Comparison of ENCODE assay signal across 17 mouse cellular contexts in the genomic region with DNA sequence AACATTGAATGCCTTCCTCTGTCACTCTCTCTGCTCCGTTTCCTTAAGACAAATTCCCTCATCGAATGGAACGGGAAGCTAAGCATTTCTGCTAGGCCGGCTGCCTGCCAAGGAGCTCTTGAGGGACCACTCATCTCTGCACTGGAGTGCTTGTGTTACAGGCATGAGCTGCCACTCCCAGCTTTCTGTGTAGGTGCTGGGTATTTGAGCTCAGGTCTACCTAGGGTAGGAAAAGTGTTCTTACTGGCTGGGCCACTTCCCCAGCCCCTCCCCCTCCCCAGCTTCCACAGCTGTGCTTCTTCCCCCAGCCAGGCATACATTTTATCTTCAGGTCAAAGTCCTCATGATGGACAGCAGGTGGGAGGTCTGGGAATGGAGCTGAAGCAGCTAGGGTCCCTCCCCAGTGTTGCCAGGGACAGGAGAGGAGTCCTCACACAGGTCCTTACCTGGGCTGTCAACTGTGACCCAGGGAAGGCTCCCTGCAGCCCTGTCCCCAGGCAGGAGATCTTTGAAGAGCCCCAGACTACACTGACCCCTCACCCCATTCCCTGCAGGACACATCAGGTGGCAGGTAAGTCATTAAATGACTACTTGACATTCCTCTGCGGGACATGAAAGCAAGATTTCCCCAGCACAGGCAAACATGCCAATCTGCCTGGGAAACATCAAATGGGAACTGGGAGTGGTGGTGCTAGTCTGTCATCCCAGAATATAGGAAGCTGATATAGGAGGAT. TPM values are rescaled to one million over a fixed set of nuclear protein-coding genes. Genes with fewer than 3 reads are reported as not detected.
DNase-seq lines count a peak whose midpoint lies in the region; ATAC-seq lines count a peak whose summit lies in the region.
"Had no signal": no experiment of that assay in that cellular context is flagged by ENCODE, and none has a peak within 500 bp of the region (broad histone marks: within the 10 kb centered on the region; RNA-seq: fewer than 3 reads in every experiment).

No protein-coding gene starts in this region.

- H3K27ac ChIP-seq in intestine, embryonic 16.5 days (ENCODE audit: low read length) = peak overlapping the region; percentile 68
- peak overlapping the region; percentile 91 for H3K27ac ChIP-seq in lung, embryonic 15.5 days
- H3K27ac ChIP-seq in stomach, embryonic 14.5 days (ENCODE audit: low read length) = peak overlapping the region; percentile 11; the same call in 1 of the 2 replicates
- H3K27ac ChIP-seq: embryonic facial prominence, embryonic 13.5 days; hindbrain, postnatal 0 days had no signal

- peaks cover 14% of the 10 kb centered on the region for H3K4me1 ChIP-seq in intestine, embryonic 16.5 days (ENCODE audit: control insufficient read depth, insufficient read depth, low read length)
- H3K4me1 ChIP-seq in lung, embryonic 15.5 days = peaks cover 42% of the 10 kb centered on the region
- H3K4me1 ChIP-seq in stomach, embryonic 14.5 days (ENCODE audit: control insufficient read depth, insufficient read depth, low read length) = peaks cover 11% of the 10 kb centered on the region

- WGBS in intestine, embryonic 16.5 days = 26% methylated on average over 5 of the region's 5 CpGs
- 39% methylated on average over 5 of the region's 5 CpGs for WGBS in lung, embryonic 15.5 days
- 20% methylated on average over 5 of the region's 5 CpGs for WGBS in stomach, embryonic 14.5 days

- ATAC-seq in intestine, embryonic 16.5 days = peak; percentile 82
- ATAC-seq in lung, embryonic 15.5 days (ENCODE audit: borderline replicate concordance, extremely low read depth, low FRiP score, low TSS enrichment) = peak; percentile 80
- peak; percentile 79 for ATAC-seq in stomach, embryonic 14.5 days (ENCODE audit: insufficient number of reproducible peaks, insufficient read depth, low FRiP score, low read depth)
- ATAC-seq: hindbrain, postnatal 0 days had no signal

- H3K9me3 ChIP-seq in intestine, embryonic 16.5 days (ENCODE audit: control insufficient read depth, low read length) = no peaks in the 10 kb centered on the region
- no peaks in the 10 kb centered on the region for H3K9me3 ChIP-seq in lung, embryonic 15.5 days
- no peaks in the 10 kb centered on the region for H3K9me3 ChIP-seq in stomach, embryonic 14.5 days (ENCODE audit: control insufficient read depth, low read depth, low read length)
- H3K9me3 ChIP-seq: embryonic facial prominence, embryonic 13.5 days; heart, embryonic 12.5 days had no signal

- H3K4me2 ChIP-seq in intestine, embryonic 16.5 days (ENCODE audit: low read depth, low read length) = peak overlapping the region; percentile 11; the same call in 1 of the 2 replicates
- H3K4me2 ChIP-seq in lung, embryonic 15.5 days = peak overlapping the region; percentile 29; the same call in 1 of the 2 replicates
- H3K4me2 ChIP-seq in stomach, embryonic 14.5 days (replicated peaks; ENCODE audit: low read depth, low read length) = no peak overlapping the region
- H3K4me2 ChIP-seq: embryonic facial prominence, embryonic 13.5 days; heart, embryonic 12.5 days had no signal

- DNase-seq in kidney, postnatal 10 days = peak; percentile 37
- no peak for DNase-seq in kidney, postnatal 25 days
- no peak for DNase-seq in testis, postnatal 14 days (ENCODE audit: low spot score)
- no peak for DNase-seq in heart, postnatal 25 days (ENCODE audit: low spot score)
- DNase-seq in layer of hippocampus, adult 11-12 months (ENCODE audit: low spot score) = no peak
- DNase-seq: adrenal gland, postnatal 36 days; cerebellum, adult 8-10 months; gastrocnemius, postnatal 14 days; heart, postnatal 36 days; spleen, adult 18-20 months; thymus, postnatal 36 days had no signal

- intact Hi-C loops in heart, postnatal 25 days (cut with DNase I) = no loop called here

- H3K9ac ChIP-seq in intestine, embryonic 16.5 days (ENCODE audit: low read depth, low read length) = no peak overlapping the region; the same call in 1 of the 2 replicates
- no peak overlapping the region for H3K9ac ChIP-seq in lung, embryonic 15.5 days
- no peak overlapping the region for H3K9ac ChIP-seq in stomach, embryonic 14.5 days (replicated peaks; ENCODE audit: low read depth, low read length)
- H3K9ac ChIP-seq: embryonic facial prominence, embryonic 13.5 days; heart, embryonic 12.5 days had no signal

- no peaks in the 10 kb centered on the region for H3K36me3 ChIP-seq in intestine, embryonic 16.5 days (ENCODE audit: control insufficient read depth, insufficient read depth, low read length)
- H3K36me3 ChIP-seq in lung, embryonic 15.5 days = no peaks in the 10 kb centered on the region
- H3K36me3 ChIP-seq in stomach, embryonic 14.5 days (ENCODE audit: control insufficient read depth, insufficient read depth, low read length) = no peaks in the 10 kb centered on the region
- H3K36me3 ChIP-seq: embryonic facial prominence, embryonic 13.5 days; heart, embryonic 12.5 days had no signal

- H3K27me3 ChIP-seq in intestine, embryonic 16.5 days (replicated peaks; ENCODE audit: control insufficient read depth, insufficient read depth, low read length) = no peaks in the 10 kb centered on the region
- no peaks in the 10 kb centered on the region for H3K27me3 ChIP-seq in lung, embryonic 15.5 days
- H3K27me3 ChIP-seq in stomach, embryonic 14.5 days (ENCODE audit: control insufficient read depth, insufficient read depth, low read length) = no peaks in the 10 kb centered on the region
- H3K27me3 ChIP-seq: embryonic facial prominence, embryonic 13.5 days had no signal

- H3K4me3 ChIP-seq in intestine, embryonic 16.5 days (ENCODE audit: low read length) = no peak overlapping the region
- no peak overlapping the region for H3K4me3 ChIP-seq in lung, embryonic 15.5 days
- no peak overlapping the region for H3K4me3 ChIP-seq in stomach, embryonic 14.5 days (ENCODE audit: low read depth, low read length)
- H3K4me3 ChIP-seq: embryonic facial prominence, embryonic 13.5 days; heart, embryonic 12.5 days had no signal

RNA-seq across cellular contexts. Expression of a gene that starts 9.2 kb away (rescaled TPM):
- polyA plus RNA-seq in intestine, embryonic 16.5 days (2015; fragmentation: Nextera tagmentation; extraction: Ambion mirVana) = 165 and 181 TPM in 2 replicates
- polyA plus RNA-seq in lung, embryonic 15.5 days (2015; fragmentation: Nextera tagmentation; extraction: Ambion mirVana) = 157 and 160 TPM in 2 replicates
- polyA plus RNA-seq in stomach, embryonic 14.5 days (2014; fragmentation: Nextera tagmentation; extraction: Ambion mirVana) = 136 and 150 TPM in 2 replicates
- total RNA-seq in heart, postnatal 25 days (2021) = 100 to 1,000 TPM; 143 to 144 TPM

RNA-seq across cellular contexts. Expression of a gene that starts 16.8 kb away (rescaled TPM):
- 24.3 and 24.4 TPM in 2 replicates for polyA plus RNA-seq in intestine, embryonic 16.5 days (2015; fragmentation: Nextera tagmentation; extraction: Ambion mirVana)
- polyA plus RNA-seq in lung, embryonic 15.5 days (2015; fragmentation: Nextera tagmentation; extraction: Ambion mirVana) = 63.4 and 65.2 TPM in 2 replicates
- 48.6 and 52.3 TPM in 2 replicates for polyA plus RNA-seq in stomach, embryonic 14.5 days (2014; fragmentation: Nextera tagmentation; extraction: Ambion mirVana)
- total RNA-seq in heart, postnatal 25 days (2021) = 1 to 10 TPM; 4.2 to 6.7 TPM

RNA-seq across cellular contexts. Expression of a gene that starts 22.5 kb away (rescaled TPM):
- 12.7 and 13.7 TPM in 2 replicates for polyA plus RNA-seq in intestine, embryonic 16.5 days (2015; fragmentation: Nextera tagmentation; extraction: Ambion mirVana)
- polyA plus RNA-seq in lung, embryonic 15.5 days (2015; fragmentation: Nextera tagmentation; extraction: Ambion mirVana) = 55.1 and 57.5 TPM in 2 replicates
- polyA plus RNA-seq in stomach, embryonic 14.5 days (2014; fragmentation: Nextera tagmentation; extraction: Ambion mirVana) = 10.6 and 12.5 TPM in 2 replicates
- 1 to 10 TPM; 7.7 to 9.6 TPM for total RNA-seq in heart, postnatal 25 days (2021)

RNA-seq across cellular contexts. Expression of a gene that starts 33.6 kb away (rescaled TPM):
- polyA plus RNA-seq in intestine, embryonic 16.5 days (2015; fragmentation: Nextera tagmentation; extraction: Ambion mirVana) = 56.3 and 56.9 TPM in 2 replicates
- 101 and 104 TPM in 2 replicates for polyA plus RNA-seq in lung, embryonic 15.5 days (2015; fragmentation: Nextera tagmentation; extraction: Ambion mirVana)
- 64.7 and 69.6 TPM in 2 replicates for polyA plus RNA-seq in stomach, embryonic 14.5 days (2014; fragmentation: Nextera tagmentation; extraction: Ambion mirVana)
- total RNA-seq in heart, postnatal 25 days (2021) = 10 to 100 TPM; 12.4 to 12.7 TPM

RNA-seq across cellular contexts. Expression of a gene that starts 35.8 kb away (rescaled TPM):
- polyA plus RNA-seq in intestine, embryonic 16.5 days (2015; fragmentation: Nextera tagmentation; extraction: Ambion mirVana) = 1.8 and 5.4 TPM in 2 replicates
- 2.4 and 2.9 TPM in 2 replicates for polyA plus RNA-seq in lung, embryonic 15.5 days (2015; fragmentation: Nextera tagmentation; extraction: Ambion mirVana)
- 0.84 and 1.0 TPM in 2 replicates for polyA plus RNA-seq in stomach, embryonic 14.5 days (2014; fragmentation: Nextera tagmentation; extraction: Ambion mirVana)
- under 1 TPM; 0.26 to 0.64 TPM for total RNA-seq in heart, postnatal 25 days (2021)
- total RNA-seq: hindbrain, postnatal 0 days had no signal

Comparison
In these comparisons a context has a peak if more than half of its experiments do, and no peak if none do; other contexts are left out.
1. H3K27ac ChIP-seq: peak in every context shown above with its lines; median percentile 91 in lung, embryonic 15.5 days; 68 in intestine, embryonic 16.5 days; 11 in stomach, embryonic 14.5 days.